In genomic region chr2:131242180-131242579, GRCm38 (mm10) we compare ENCODE assay signal across 17 mouse cellular contexts.
"Had no signal": no experiment of that assay in that cellular context is flagged by ENCODE, and none has a peak within 500 bp of the region (broad histone marks: within the 10 kb centered on the region; RNA-seq: fewer than 3 reads in every experiment).

No protein-coding gene starts in this region.

- H3K9me3 ChIP-seq: limb, embryonic 12.5 days; limb, embryonic 15.5 days had no signal

- H3K4me2 ChIP-seq: limb, embryonic 12.5 days; limb, embryonic 15.5 days; midbrain, embryonic 11.5 days had no signal

- ATAC-seq: inflammation-experienced regulatory T-cells, adult 6 months; intestine, embryonic 16.5 days had no signal

- H3K27me3 ChIP-seq: limb, embryonic 12.5 days; limb, embryonic 15.5 days had no signal

- DNase-seq: kidney, adult 18-20 months; kidney, adult 9 months; kidney, postnatal 14 days; kidney, postnatal 4 days; left cerebral cortex, postnatal 4 days; lung, adult 2 months; lung, postnatal 14 days; lung, postnatal 4 days; midbrain, embryonic 14.5 days; right cerebral cortex, postnatal 25 days; thymus, adult 18-20 months; thymus, postnatal 36 days had no signal

- H3K4me3 ChIP-seq: limb, embryonic 12.5 days; limb, embryonic 15.5 days had no signal

- H3K4me1 ChIP-seq: limb, embryonic 12.5 days; limb, embryonic 15.5 days had no signal

- H3K27ac ChIP-seq: limb, embryonic 12.5 days; limb, embryonic 15.5 days had no signal

- H3K9ac ChIP-seq: limb, embryonic 12.5 days; limb, embryonic 15.5 days had no signal
